Comparison of ENCODE assay signal across 17 mouse cellular contexts in genomic region chr11:59412999-59413863, GRCm38 (mm10). TPM values are rescaled to one million over a fixed set of nuclear protein-coding genes. Genes with fewer than 3 reads are reported as not detected.
A peak's percentile ranks its signal among the peaks of the same experiment; 100 is the strongest.
DNase-seq lines count a peak whose midpoint lies in the region; ATAC-seq lines count a peak whose summit lies in the region.
"Had no signal": no experiment of that assay in that cellular context is flagged by ENCODE, and none has a peak within 500 bp of the region (broad histone marks: within the 10 kb centered on the region; RNA-seq: fewer than 3 reads in every experiment).

No protein-coding gene starts in this region.

- 0 out of 2 replicates have a peak overlapping the region, but pooled peaks have one; percentile 17 for H3K9ac ChIP-seq in heart, embryonic 16.5 days (ENCODE audit: low read length)
- H3K9ac ChIP-seq in neural tube, embryonic 13.5 days = no peak overlapping the region
- H3K9ac ChIP-seq in embryonic facial prominence, embryonic 14.5 days (ENCODE audit: low read depth, low read length) = no peak overlapping the region
- H3K9ac ChIP-seq in stomach, embryonic 15.5 days = no peak overlapping the region
- no peak overlapping the region for H3K9ac ChIP-seq in midbrain, embryonic 14.5 days (replicated peaks; ENCODE audit: low read length)

- peaks cover 17% of the 10 kb centered on the region for H3K4me1 ChIP-seq in heart, embryonic 16.5 days (ENCODE audit: control insufficient read depth, insufficient read depth, low read length)
- peaks cover 12% of the 10 kb centered on the region for H3K4me1 ChIP-seq in neural tube, embryonic 13.5 days (replicated peaks)
- peaks cover 43% of the 10 kb centered on the region for H3K4me1 ChIP-seq in embryonic facial prominence, embryonic 14.5 days (ENCODE audit: control insufficient read depth, insufficient read depth, low read length)
- peaks cover 19% of the 10 kb centered on the region for H3K4me1 ChIP-seq in stomach, embryonic 15.5 days
- H3K4me1 ChIP-seq in midbrain, embryonic 14.5 days (ENCODE audit: control insufficient read depth, insufficient read depth, low read length) = no peaks in the 10 kb centered on the region
- peaks cover 18% of the 10 kb centered on the region for H3K4me1 ChIP-seq in forebrain, embryonic 10.5 days

- no peak for DNase-seq in heart, adult 9 months (ENCODE audit: low spot score in 2 of 2)
- DNase-seq in neural tube, embryonic 10.5 days (ENCODE audit: extremely low spot score, low spot score) = no peak
- peak; percentile 40 for DNase-seq in embryonic facial prominence, embryonic 14.5 days (ENCODE audit: low spot score)
- no peak for DNase-seq in midbrain, embryonic 14.5 days
- DNase-seq in forebrain, embryonic 10.5 days (ENCODE audit: extremely low spot score, low spot score) = no peak
- DNase-seq: adrenal gland, adult 2 months; cerebellum, postnatal 36 days; heart, postnatal 4 days; kidney, adult 9 months; lung, adult 2 months; retina, postnatal 1 day had no signal

- H3K27me3 ChIP-seq in heart, embryonic 16.5 days (ENCODE audit: control insufficient read depth, insufficient read depth, low read length) = no peaks in the 10 kb centered on the region
- H3K27me3 ChIP-seq in neural tube, embryonic 13.5 days = no peaks in the 10 kb centered on the region
- no peaks in the 10 kb centered on the region for H3K27me3 ChIP-seq in embryonic facial prominence, embryonic 14.5 days (replicated peaks; ENCODE audit: control insufficient read depth, insufficient read depth, low read length)
- H3K27me3 ChIP-seq in stomach, embryonic 15.5 days (replicated peaks) = no peaks in the 10 kb centered on the region
- H3K27me3 ChIP-seq in midbrain, embryonic 14.5 days (ENCODE audit: control insufficient read depth, insufficient read depth, low read length) = no peaks in the 10 kb centered on the region
- no peaks in the 10 kb centered on the region for H3K27me3 ChIP-seq in forebrain, embryonic 10.5 days (ENCODE audit: poor library complexity, severe bottlenecking)

- no peak overlapping the region for H3K4me2 ChIP-seq in heart, embryonic 16.5 days (ENCODE audit: low read depth, low read length)
- H3K4me2 ChIP-seq in neural tube, embryonic 13.5 days = no peak overlapping the region
- H3K4me2 ChIP-seq in embryonic facial prominence, embryonic 14.5 days (ENCODE audit: low read depth, low read length) = no peak overlapping the region
- H3K4me2 ChIP-seq in stomach, embryonic 15.5 days = no peak overlapping the region
- H3K4me2 ChIP-seq in midbrain, embryonic 14.5 days (ENCODE audit: low read length) = no peak overlapping the region

- H3K9me3 ChIP-seq in heart, embryonic 16.5 days (replicated peaks; ENCODE audit: control insufficient read depth, low read length) = no peaks in the 10 kb centered on the region
- no peaks in the 10 kb centered on the region for H3K9me3 ChIP-seq in neural tube, embryonic 13.5 days
- H3K9me3 ChIP-seq in embryonic facial prominence, embryonic 14.5 days (ENCODE audit: control insufficient read depth, low read length) = no peaks in the 10 kb centered on the region
- no peaks in the 10 kb centered on the region for H3K9me3 ChIP-seq in stomach, embryonic 15.5 days
- H3K9me3 ChIP-seq in midbrain, embryonic 14.5 days (ENCODE audit: control insufficient read depth, low read length) = no peaks in the 10 kb centered on the region
- no peaks in the 10 kb centered on the region for H3K9me3 ChIP-seq in forebrain, embryonic 10.5 days

- H3K4me3 ChIP-seq in heart, embryonic 16.5 days (ENCODE audit: low read length) = no peak overlapping the region
- no peak overlapping the region for H3K4me3 ChIP-seq in neural tube, embryonic 13.5 days
- H3K4me3 ChIP-seq in embryonic facial prominence, embryonic 14.5 days (ENCODE audit: low read depth, low read length) = no peak overlapping the region
- no peak overlapping the region for H3K4me3 ChIP-seq in stomach, embryonic 15.5 days (replicated peaks)
- no peak overlapping the region for H3K4me3 ChIP-seq in midbrain, embryonic 14.5 days (replicated peaks; ENCODE audit: low read depth, low read length)
- H3K4me3 ChIP-seq in forebrain, embryonic 10.5 days = no peak overlapping the region
- H3K4me3 ChIP-seq: myocyte had no signal

- no peak for ATAC-seq in heart, embryonic 16.5 days (replicated peaks; ENCODE audit: extremely low read depth, insufficient read depth, low FRiP score)
- ATAC-seq in neural tube, embryonic 13.5 days (ENCODE audit: low read depth) = no peak
- ATAC-seq in embryonic facial prominence, embryonic 14.5 days (ENCODE audit: low read depth) = peak; percentile 61
- no peak for ATAC-seq in stomach, embryonic 15.5 days (ENCODE audit: insufficient read depth, low FRiP score, low read depth)
- no peak for ATAC-seq in midbrain, embryonic 14.5 days (ENCODE audit: low FRiP score, low TSS enrichment)
- ATAC-seq: CD4-positive, CD25-positive, alpha-beta regulatory T cell, adult 4 months; forebrain, embryonic 14.5 days had no signal

- H3K27ac ChIP-seq in heart, embryonic 16.5 days (ENCODE audit: low read length) = 0 out of 2 replicates have a peak overlapping the region, but pooled peaks have one; percentile 13
- peak overlapping the region; percentile 56 for H3K27ac ChIP-seq in neural tube, embryonic 13.5 days (replicated peaks)
- peak overlapping the region; percentile 74 for H3K27ac ChIP-seq in embryonic facial prominence, embryonic 14.5 days (replicated peaks; ENCODE audit: low read depth, low read length)
- peak overlapping the region; percentile 26; the same call in 1 of the 2 replicates for H3K27ac ChIP-seq in stomach, embryonic 15.5 days
- H3K27ac ChIP-seq in midbrain, embryonic 14.5 days (replicated peaks; ENCODE audit: low read depth, low read length) = no peak overlapping the region
- no peak overlapping the region for H3K27ac ChIP-seq in forebrain, embryonic 10.5 days

- 68% methylated on average over 13 of the region's 13 CpGs for WGBS in heart, embryonic 16.5 days
- WGBS in neural tube, embryonic 13.5 days = 81% methylated on average over 13 of the region's 13 CpGs
- 60% methylated on average over 13 of the region's 13 CpGs for WGBS in embryonic facial prominence, embryonic 14.5 days
- WGBS in stomach, embryonic 15.5 days = 72% methylated on average over 13 of the region's 13 CpGs
- 88% methylated on average over 13 of the region's 13 CpGs for WGBS in midbrain, embryonic 14.5 days
- WGBS in forebrain, embryonic 10.5 days = 88% methylated on average over 13 of the region's 13 CpGs

- peaks cover 10% of the 10 kb centered on the region for H3K36me3 ChIP-seq in heart, embryonic 16.5 days (ENCODE audit: control insufficient read depth, insufficient read depth)
- peaks cover 62% of the 10 kb centered on the region for H3K36me3 ChIP-seq in neural tube, embryonic 13.5 days
- H3K36me3 ChIP-seq in embryonic facial prominence, embryonic 14.5 days (ENCODE audit: control insufficient read depth, insufficient read depth, low read length) = peaks cover 34% of the 10 kb centered on the region
- H3K36me3 ChIP-seq in stomach, embryonic 15.5 days = no peaks in the 10 kb centered on the region
- peaks cover 51% of the 10 kb centered on the region for H3K36me3 ChIP-seq in midbrain, embryonic 14.5 days (ENCODE audit: control insufficient read depth, insufficient read depth, low read length)
- peaks cover 64% of the 10 kb centered on the region for H3K36me3 ChIP-seq in forebrain, embryonic 10.5 days (replicated peaks)

RNA-seq across cellular contexts. Expression of gene Jmjd4, which starts 36.6 kb away (rescaled TPM):
- 10.9 and 11.1 TPM in 2 replicates for polyA plus RNA-seq in heart, embryonic 16.5 days (2015; fragmentation: Nextera tagmentation; extraction: Ambion mirVana)
- polyA plus RNA-seq in neural tube, embryonic 13.5 days (2015; fragmentation: Nextera tagmentation; extraction: Ambion mirVana) = 15.0 and 15.2 TPM in 2 replicates
- polyA plus RNA-seq in embryonic facial prominence, embryonic 14.5 days (2014; fragmentation: Nextera tagmentation; extraction: Ambion mirVana) = 9.7 and 11.1 TPM in 2 replicates
- 10.5 and 11.0 TPM in 2 replicates for polyA plus RNA-seq in stomach, embryonic 15.5 days (2015; fragmentation: Nextera tagmentation; extraction: Ambion mirVana)
- polyA plus RNA-seq in midbrain, embryonic 14.5 days (2014; fragmentation: Nextera tagmentation; extraction: Ambion mirVana) = 15.4 and 16.6 TPM in 2 replicates
- polyA plus RNA-seq in forebrain, embryonic 10.5 days (2016; fragmentation: Nextera tagmentation; extraction: Ambion mirVana) = 19.7 and 20.9 TPM in 2 replicates

RNA-seq across cellular contexts. Expression of gene Snap47, which starts 37.8 kb away (rescaled TPM):
- 83.4 TPM in 2 replicates for polyA plus RNA-seq in heart, embryonic 16.5 days (2015; fragmentation: Nextera tagmentation; extraction: Ambion mirVana)
- 471 and 491 TPM in 2 replicates for polyA plus RNA-seq in neural tube, embryonic 13.5 days (2015; fragmentation: Nextera tagmentation; extraction: Ambion mirVana)
- polyA plus RNA-seq in embryonic facial prominence, embryonic 14.5 days (2014; fragmentation: Nextera tagmentation; extraction: Ambion mirVana) = 124 and 142 TPM in 2 replicates
- polyA plus RNA-seq in stomach, embryonic 15.5 days (2015; fragmentation: Nextera tagmentation; extraction: Ambion mirVana) = 88.7 and 91.0 TPM in 2 replicates
- polyA plus RNA-seq in midbrain, embryonic 14.5 days (2014; fragmentation: Nextera tagmentation; extraction: Ambion mirVana) = 525 and 579 TPM in 2 replicates
- 111 and 114 TPM in 2 replicates for polyA plus RNA-seq in forebrain, embryonic 10.5 days (2016; fragmentation: Nextera tagmentation; extraction: Ambion mirVana)

RNA-seq across cellular contexts. Expression of gene Prss38, which starts 37.8 kb away (rescaled TPM):
- not detected in 2 replicates for polyA plus RNA-seq in heart, embryonic 16.5 days (2015; fragmentation: Nextera tagmentation; extraction: Ambion mirVana)
- not detected in 2 replicates for polyA plus RNA-seq in neural tube, embryonic 13.5 days (2015; fragmentation: Nextera tagmentation; extraction: Ambion mirVana)
- polyA plus RNA-seq in embryonic facial prominence, embryonic 14.5 days (2014; fragmentation: Nextera tagmentation; extraction: Ambion mirVana) = not detected in 2 replicates
- 0.10 TPM in 1 of 2 replicates, not detected in the other for polyA plus RNA-seq in stomach, embryonic 15.5 days (2015; fragmentation: Nextera tagmentation; extraction: Ambion mirVana)
- 0.17 TPM in 1 of 2 replicates, not detected in the other for polyA plus RNA-seq in midbrain, embryonic 14.5 days (2014; fragmentation: Nextera tagmentation; extraction: Ambion mirVana)
- polyA plus RNA-seq in forebrain, embryonic 10.5 days (2016; fragmentation: Nextera tagmentation; extraction: Ambion mirVana) = not detected in 2 replicates
- polyA plus RNA-seq: adrenal gland, adult 2 months; CD4-positive, CD25-positive, alpha-beta regulatory T cell, adult 4 months; forebrain, embryonic 14.5 days; lung, adult 2 months; myocyte had no signal

RNA-seq across cellular contexts. Expression of gene Zfp867, which starts 59.0 kb away (rescaled TPM):
- polyA plus RNA-seq in heart, embryonic 16.5 days (2015; fragmentation: Nextera tagmentation; extraction: Ambion mirVana) = 6.1 and 7.0 TPM in 2 replicates
- 12.2 TPM in 2 replicates for polyA plus RNA-seq in neural tube, embryonic 13.5 days (2015; fragmentation: Nextera tagmentation; extraction: Ambion mirVana)
- 8.8 and 11.0 TPM in 2 replicates for polyA plus RNA-seq in embryonic facial prominence, embryonic 14.5 days (2014; fragmentation: Nextera tagmentation; extraction: Ambion mirVana)
- 6.0 and 6.6 TPM in 2 replicates for polyA plus RNA-seq in stomach, embryonic 15.5 days (2015; fragmentation: Nextera tagmentation; extraction: Ambion mirVana)
- polyA plus RNA-seq in midbrain, embryonic 14.5 days (2014; fragmentation: Nextera tagmentation; extraction: Ambion mirVana) = 16.8 and 18.3 TPM in 2 replicates
- 8.9 and 9.3 TPM in 2 replicates for polyA plus RNA-seq in forebrain, embryonic 10.5 days (2016; fragmentation: Nextera tagmentation; extraction: Ambion mirVana)

Comparison
In these comparisons a context has a peak if more than half of its experiments do, and no peak if none do; other contexts are left out.
1. H3K27ac ChIP-seq: peak in heart, embryonic 16.5 days (single experiment), neural tube, embryonic 13.5 days (single experiment), embryonic facial prominence, embryonic 14.5 days (single experiment) and stomach, embryonic 15.5 days (single experiment); none in midbrain, embryonic 14.5 days (single experiment) and forebrain, embryonic 10.5 days (single experiment).